Mouse (Mus musculus) lung, adult 2 months (tissue): ENCODE measurements around the gene Rps3a1.

Source experiments
- CTCF ChIP-seq: fragments of 200-500 bp; IDR thresholded peaks from 2 replicates; pipeline ENCODE4 v1.5.1; 2011; ENCODE audit warnings: mild to moderate bottlenecking, low read length, control low read depth; ENCODE audit not compliant: insufficient read depth
- POLR2A ChIP-seq: fragments of 200-500 bp; IDR thresholded peaks from 2 replicates; pipeline ENCODE4 v1.6.1; 2011; ENCODE audit warnings: low read depth, mild to moderate bottlenecking, control low read depth, low read length, borderline replicate concordance; ENCODE audit errors: extremely low read depth

DNA sequence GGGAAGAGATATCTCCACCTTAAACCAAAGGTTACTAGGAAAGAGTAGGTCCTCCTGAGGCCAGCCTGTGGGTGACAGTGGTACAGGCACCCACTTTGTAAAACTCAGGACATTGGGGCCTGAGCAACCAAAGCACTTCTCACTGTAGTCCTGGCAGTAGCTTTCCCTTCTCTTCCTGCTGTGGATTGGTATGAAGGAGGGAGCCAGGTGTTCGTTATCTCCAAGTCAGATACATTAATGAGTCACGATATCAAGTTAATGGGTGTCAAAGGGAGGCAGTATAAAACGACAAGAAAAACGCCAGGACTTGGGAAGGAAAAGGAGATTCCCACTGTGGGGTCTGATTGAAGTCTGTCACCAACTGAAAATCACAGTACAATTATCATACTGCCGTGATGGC is 38.6 kb upstream of the Rps3a1 start:
- TF ChIP-seq CTCF (no peak), POLR2A (no peak)
